Mouse (Mus musculus) forebrain, embryonic 13.5 days (tissue): ENCODE measurements around the gene Mnt. TPM values are rescaled to one million over a fixed set of nuclear protein-coding genes. Genes with fewer than 3 reads are reported as not detected.

Experiments
- ATAC-seq: fragments of 200-750 bp; cut with Nextera tagmentation; 2 replicates; pipeline ENCODE4 v1.8.0; 2017
- H3K27ac ChIP-seq: fragments of 300-500 bp; sonication (generic); 2 replicates; pipeline ENCODE4 v1.5.1; 2015; ENCODE audit warnings: inconsistent platforms, mild to moderate bottlenecking, moderate library complexity
- H3K27me3 ChIP-seq: fragments of 300-500 bp; sonication (generic); 2 replicates; pipeline ENCODE4 v1.6.1; 2015; ENCODE audit warnings: mild to moderate bottlenecking, inconsistent platforms
- H3K36me3 ChIP-seq: fragments of 300-500 bp; sonication (generic); 2 replicates; pipeline ENCODE4 v1.6.1; 2015; ENCODE audit warnings: mild to moderate bottlenecking, inconsistent platforms; ENCODE audit not compliant: poor library complexity, severe bottlenecking
- H3K4me1 ChIP-seq: fragments of 300-500 bp; sonication (generic); 2 replicates; pipeline ENCODE4 v1.6.1; 2015; ENCODE audit warnings: inconsistent platforms
- H3K4me2 ChIP-seq: fragments of 300-500 bp; sonication (generic); 2 replicates; pipeline ENCODE4 v1.6.1; 2015; ENCODE audit warnings: inconsistent platforms, mild to moderate bottlenecking, moderate library complexity
- H3K4me3 ChIP-seq: fragments of 300-500 bp; sonication (generic); 2 replicates; pipeline ENCODE4 v1.5.1; 2015; ENCODE audit warnings: mild to moderate bottlenecking, inconsistent platforms
- H3K9ac ChIP-seq: fragments of 300-500 bp; sonication (generic); 2 replicates; pipeline ENCODE4 v1.6.1; 2015; ENCODE audit warnings: mild to moderate bottlenecking, inconsistent platforms
- H3K9me3 ChIP-seq: fragments of 300-500 bp; sonication (generic); replicated peaks from 2 replicates; pipeline ENCODE4 v1.6.1; 2016; ENCODE audit warnings: inconsistent platforms
- WGBS: fragments of 180-500 bp; shearing (Covaris S2); methylation state at CpG from one replicate; pipeline ENCODE4 v1.1.7; 2015; 5-methylcytosine and 5-hydroxymethylcytosine counted together
- microRNA-seq: library from miRNA; unstranded; fragments of <30 nt; microRNA quantifications from one replicate; pipeline ENCODE4, GENCODE M21; 2016
- polyA plus RNA-seq: library from polyadenylated mRNA; unstranded; fragments of >200 nt; fragmentation: Nextera tagmentation; extraction: Ambion mirVana; gene quantifications from 2 replicates; pipeline ENCODE4 v1.2.1, GENCODE M21; 2015

Mnt gene
- polyA plus RNA-seq, 1 experiment from 2014 or later: 6.8 TPM

- no peak for ATAC-seq
- no peak overlapping the region for H3K4me3 ChIP-seq
These were observed 52.4 kb downstream of the Mnt start for GRCm38 (mm10) chr11:74883098-74883497.

DNA sequence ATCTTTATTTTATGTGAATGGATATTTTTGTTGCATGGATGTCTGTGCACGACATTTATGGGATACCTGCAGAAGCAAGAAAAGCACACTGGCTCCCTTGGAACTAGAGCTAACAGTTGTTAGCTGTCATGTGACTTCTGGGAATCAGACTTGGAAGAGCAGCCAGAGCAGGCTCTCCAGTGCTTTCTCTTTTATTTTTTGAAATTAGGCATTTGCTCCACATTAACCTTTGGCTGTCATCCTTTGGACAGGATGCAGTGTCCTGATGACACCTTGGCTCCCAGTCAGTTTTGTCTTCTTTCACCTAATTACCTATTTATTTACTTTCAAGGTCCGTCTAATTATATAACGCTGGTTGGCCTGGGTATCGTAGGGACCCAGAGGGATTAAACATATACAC lies 63.9 kb downstream of the Mnt start:
- H3K9ac ChIP-seq: no peak overlapping the region
- H3K9me3 ChIP-seq: no peaks in the 10 kb centered on the region
- WGBS: 88% methylated on average over 4 of the region's 4 CpGs
- H3K4me1 ChIP-seq: peaks cover 21% of the 10 kb centered on the region
- H3K27me3 ChIP-seq: no peaks in the 10 kb centered on the region
- H3K27ac ChIP-seq: no peak overlapping the region
- 0 out of 2 replicates have a peak, but pooled peaks cover under 1% of the 10 kb centered on the region for H3K36me3 ChIP-seq
- no peak overlapping the region for H3K4me2 ChIP-seq
- H3K4me3 ChIP-seq: no peak overlapping the region
- ATAC-seq: no peak

More at GRCm38 (mm10) chr11:74883098-74883497, 52.4 kb downstream of the Mnt start:
- H3K4me1 ChIP-seq: peaks cover 10% of the 10 kb centered on the region; the same call in 1 of the 2 replicates
- WGBS: 93% methylated on average over 10 of the region's 10 CpGs
- peaks cover 12% of the 10 kb centered on the region; the same call in 1 of the 2 replicates for H3K36me3 ChIP-seq
- H3K27ac ChIP-seq: no peak overlapping the region
- no peaks in the 10 kb centered on the region for H3K9me3 ChIP-seq
- H3K27me3 ChIP-seq: no peaks in the 10 kb centered on the region
- no peak overlapping the region for H3K9ac ChIP-seq
- H3K4me2 ChIP-seq: no peak overlapping the region

Small RNAs within 50 kb of the gene (microRNA-seq; reads per million reads assigned to microRNA genes)
- gene Mir6926: not detected

Other genes starting within 250 kb of the Mnt start
- gene Rap1gap2, start 220.0 kb upstream of the Mnt start, polyA plus RNA-seq: 4.0 and 6.2 TPM in 2 replicates
- 1.1 TPM in 2 replicates for gene Ccdc92b, start 211.3 kb upstream of the Mnt start, polyA plus RNA-seq
- gene Cluh, start 181.4 kb upstream of the Mnt start, polyA plus RNA-seq: 9.3 and 11.8 TPM in 2 replicates
- 59.0 and 64.5 TPM in 2 replicates for gene Pafah1b1, start 106.2 kb upstream of the Mnt start, polyA plus RNA-seq
- 54.2 and 57.5 TPM in 2 replicates for gene Mettl16, start 60.1 kb upstream of the Mnt start, polyA plus RNA-seq
- 9.7 and 10.5 TPM in 2 replicates for gene Sgsm2, start 66.1 kb downstream of the Mnt start, polyA plus RNA-seq
- 33.3 and 39.1 TPM in 2 replicates for gene Tsr1, start 67.2 kb downstream of the Mnt start, polyA plus RNA-seq
- 18.3 and 20.0 TPM in 2 replicates for gene Smg6, start 94.9 kb downstream of the Mnt start, polyA plus RNA-seq
- 30.5 and 35.7 TPM in 2 replicates for gene Srr, start 95.0 kb downstream of the Mnt start, polyA plus RNA-seq